Mouse (Mus musculus) left cerebral cortex, postnatal 36 days (tissue): ENCODE measurements at regions not wholly inside any gene's neighbourhood (a gene's known extent, or its start where the extent isn't known, plus 50 kb on each side); places are given as distances from the start of the nearest gene placed in this dataset.

Source experiments
- DNase-seq, 2 experiments: peaks; one replicate each; pipeline ENCODE4 v3.0.0; 2021 to 2022; ENCODE audit warnings: low spot score in 2 of 2, mixed read lengths in 1 of 2
- intact Hi-C: fragments of 180-260 bp; cut with DNase I; formaldehyde crosslinking; loops from one replicate; pipeline ENCODE4 v1.15.1; 2025

DNA sequence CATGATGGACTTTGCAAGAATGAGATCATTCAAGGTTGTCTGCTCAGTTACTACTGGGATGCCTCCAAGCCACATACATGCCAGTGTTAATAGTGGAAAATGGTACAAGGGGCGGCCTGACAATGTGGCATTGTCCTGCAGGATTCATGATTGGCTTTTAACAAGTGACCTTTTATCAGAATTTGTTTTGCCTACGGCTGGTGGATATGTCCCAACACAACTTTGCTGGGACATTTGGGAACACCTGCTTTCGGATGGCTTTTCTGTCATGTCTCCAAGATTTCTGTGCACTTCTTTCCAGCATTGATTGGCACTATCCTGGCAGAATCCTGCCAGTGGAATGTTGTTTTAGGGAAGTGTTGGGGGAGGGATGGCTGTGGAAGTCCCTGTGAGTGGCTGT, 384.4 kb downstream of the Hs3st3b1 start:
- DNase-seq = no peak
- intact Hi-C loops = no loop called here

- intact Hi-C loops = no loop called here
- DNase-seq = no peak
These were observed 378.0 kb downstream of the Hs3st3b1 start for GRCm38 (mm10) chr11:63543971-63544696.

GRCm38 (mm10) chr11:63545516-63545915, 376.6 kb downstream of the Hs3st3b1 start:
- intact Hi-C loops = no loop called here
- DNase-seq = no peak

DNA sequence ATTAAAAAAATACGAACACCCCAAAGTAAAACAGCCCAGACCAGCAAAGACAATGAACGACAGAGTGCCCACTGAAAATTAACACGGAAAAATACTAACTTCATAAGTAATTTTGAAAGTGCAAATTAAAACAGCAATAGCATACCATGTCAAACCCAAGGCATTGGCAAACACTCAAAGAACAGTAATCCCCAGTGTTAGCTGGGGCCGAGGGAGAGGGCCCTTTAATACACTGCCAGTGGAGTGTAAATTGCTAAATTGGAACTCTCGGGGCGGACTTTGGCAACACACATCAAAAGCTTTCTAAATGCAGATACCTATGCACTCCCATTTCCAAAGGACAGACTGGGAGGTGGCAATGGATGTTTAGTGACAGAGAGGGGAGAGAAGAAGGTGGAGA, 361.6 kb downstream of the Hs3st3b1 start:
- intact Hi-C loops = no loop called here
- no peak for DNase-seq

DNA sequence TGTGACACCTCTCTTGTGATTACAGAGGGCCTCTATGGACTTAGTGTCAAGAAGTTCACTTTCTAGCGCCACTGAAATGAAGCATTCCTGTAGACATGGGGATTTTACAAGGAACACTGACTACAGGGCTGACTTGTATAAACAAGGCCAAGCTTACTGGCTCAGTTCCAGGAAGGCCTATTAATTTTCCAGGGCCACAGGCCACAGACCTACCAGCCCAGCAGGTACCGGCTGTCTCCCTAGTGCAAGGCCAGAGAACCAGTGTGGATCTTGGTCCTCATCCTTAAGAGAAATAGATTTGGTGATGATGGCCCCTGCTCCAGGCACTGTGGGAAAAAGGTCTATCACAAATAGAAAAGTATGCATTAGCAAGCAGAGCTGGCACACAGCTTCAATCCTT, 359.4 kb downstream of the Hs3st3b1 start:
- DNase-seq = no peak
- intact Hi-C loops = no loop called here

DNA sequence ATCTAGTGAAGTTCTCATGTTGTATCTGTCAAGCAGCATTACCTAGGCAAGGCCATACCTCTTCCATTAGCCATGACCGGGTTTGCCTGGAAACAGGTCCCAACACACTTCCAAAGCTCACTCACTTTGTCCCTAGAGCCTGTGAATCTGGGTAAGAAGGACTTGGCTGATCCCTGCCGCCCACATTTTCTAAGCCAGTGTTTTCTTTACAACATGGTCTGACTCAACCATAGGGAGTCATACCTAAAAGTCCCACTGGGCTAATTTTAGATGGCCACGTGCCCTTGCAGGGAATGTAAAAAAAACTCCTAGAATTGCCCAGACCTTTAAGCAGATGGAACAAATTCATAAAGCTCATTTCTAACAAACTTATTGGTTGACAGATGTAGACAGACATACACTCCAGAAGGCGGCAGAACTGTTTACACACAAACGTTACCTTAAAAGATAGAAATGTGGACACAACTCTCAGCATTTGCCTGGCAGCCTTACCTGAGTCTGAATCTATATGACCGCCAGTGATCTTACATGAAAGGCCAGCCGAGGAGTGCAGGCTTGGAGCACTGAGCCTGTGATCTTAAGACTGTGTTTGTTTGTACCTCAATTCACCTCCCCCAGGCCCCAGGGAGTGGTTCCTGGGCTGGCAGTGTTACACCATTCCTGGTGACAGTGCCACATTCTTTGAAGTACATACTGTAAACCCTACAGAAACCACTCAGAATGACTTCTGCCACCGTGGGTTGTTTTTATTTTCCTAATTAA, 356.4 kb downstream of the Hs3st3b1 start:
- DNase-seq = peak in 1 of 2 experiments; percentile 6

GRCm38 (mm10) chr11:63569785-63570479, 352.2 kb downstream of the Hs3st3b1 start:
- no peak for DNase-seq
- intact Hi-C loops = no loop called here

More for the DNA sequence above, 356.4 kb downstream of the Hs3st3b1 start:
- intact Hi-C loops = no loop called here

DNA sequence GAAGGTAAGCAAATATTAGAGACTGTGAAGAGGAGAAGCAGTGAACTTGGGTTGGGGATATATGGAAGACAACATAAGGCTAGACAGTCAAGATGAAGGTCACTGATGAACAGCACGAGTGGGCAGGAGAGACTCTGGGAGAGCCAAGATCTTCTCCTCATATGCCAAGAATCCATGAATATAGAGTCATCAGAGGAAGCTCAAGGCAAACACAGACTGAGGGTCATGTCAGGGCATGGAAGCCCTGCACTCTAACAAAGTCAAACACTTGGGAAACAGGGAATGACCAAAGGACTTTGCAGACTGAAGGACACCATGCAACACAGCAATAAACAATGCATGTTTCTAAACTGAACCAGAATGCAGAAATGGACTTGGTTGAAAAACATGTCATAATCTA, 351.4 kb downstream of the Hs3st3b1 start:
- intact Hi-C loops = no loop called here
- no peak for DNase-seq

- intact Hi-C loops = no loop called here
- DNase-seq = no peak
These were observed 348.8 kb downstream of the Hs3st3b1 start for GRCm38 (mm10) chr11:63573271-63573670.

- DNase-seq = no peak
- intact Hi-C loops = no loop called here
These were observed 338.8 kb downstream of the Hs3st3b1 start for GRCm38 (mm10) chr11:63583321-63583720.

- intact Hi-C loops = no loop called here
- DNase-seq = no peak
These were observed 336.7 kb downstream of the Hs3st3b1 start for GRCm38 (mm10) chr11:63585216-63585869.

GRCm38 (mm10) chr11:63620220-63620619, 301.9 kb downstream of the Hs3st3b1 start:
- intact Hi-C loops = no loop called here

DNA sequence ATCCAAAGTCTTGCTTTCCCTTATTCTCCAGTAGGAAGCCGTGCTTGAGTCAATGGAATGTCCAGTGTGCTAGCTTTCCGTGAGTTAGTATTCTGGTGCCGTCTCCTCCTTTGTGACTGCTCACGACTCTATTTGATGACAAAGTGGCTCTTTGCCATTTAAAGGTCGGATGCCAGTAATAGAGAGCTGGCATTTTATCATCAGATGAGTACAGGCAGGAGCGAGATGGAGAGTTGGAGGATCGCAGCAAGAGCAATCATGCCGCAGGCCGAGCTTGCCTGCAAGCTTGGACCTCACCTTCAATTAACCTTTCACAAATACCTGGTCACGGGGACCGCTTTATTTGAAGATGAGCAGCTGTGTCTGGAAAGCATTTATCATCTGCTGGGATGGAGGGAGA, 291.8 kb downstream of the Hs3st3b1 start:
- DNase-seq = no peak
- intact Hi-C loops = no loop called here

More at GRCm38 (mm10) chr11:63620220-63620619, 301.9 kb downstream of the Hs3st3b1 start:
- DNase-seq = peak in 1 of 2 experiments; percentile 6

DNA sequence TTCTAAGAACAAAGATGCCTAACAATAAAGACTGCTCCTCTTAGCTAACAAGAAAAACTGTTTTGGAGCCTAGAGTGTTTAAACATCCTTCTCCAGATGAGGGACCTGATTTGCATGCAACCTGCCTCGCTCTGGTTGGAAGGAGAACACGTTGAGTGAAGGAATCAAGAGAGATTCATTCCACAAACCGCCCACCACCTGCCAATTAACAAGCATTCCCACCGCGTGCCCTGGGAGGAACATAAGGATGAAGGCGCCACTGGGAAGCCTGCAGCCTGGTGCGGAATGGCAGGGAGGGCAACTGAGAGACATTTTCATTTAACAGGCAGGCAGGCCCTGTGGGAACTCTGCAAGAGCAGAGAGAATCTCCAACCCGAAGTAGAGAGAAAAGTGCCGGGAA, 265.0 kb downstream of the Hs3st3b1 start:
- DNase-seq = no peak

GRCm38 (mm10) chr11:63665268-63665934, 256.7 kb downstream of the Hs3st3b1 start:
- no peak for DNase-seq
- intact Hi-C loops = no loop called here

More for the DNA sequence above, 265.0 kb downstream of the Hs3st3b1 start:
- intact Hi-C loops = no loop called here

GRCm38 (mm10) chr11:63670477-63670876, 251.6 kb downstream of the Hs3st3b1 start:
- intact Hi-C loops = no loop called here
- no peak for DNase-seq

- DNase-seq = no peak
- intact Hi-C loops = no loop called here
These were observed 250.3 kb downstream of the Hs3st3b1 start for GRCm38 (mm10) chr11:63671816-63672215.

- intact Hi-C loops = no loop called here
- no peak for DNase-seq
These were observed 244.2 kb downstream of the Hs3st3b1 start for GRCm38 (mm10) chr11:63677921-63678320.

GRCm38 (mm10) chr11:63678382-63678905, 243.6 kb downstream of the Hs3st3b1 start:
- DNase-seq = no peak
- intact Hi-C loops = no loop called here
